Mouse (Mus musculus) kidney, postnatal 14 days (tissue): ENCODE measurements around the gene Nufip1.
"Not testable (repeated sequence)": the region's sequence is repeated elsewhere in the genome, so short reads cannot be mapped to it uniquely, and the experiment has no call there.

Experiments used
- DNase-seq: peaks from one replicate; pipeline ENCODE4 v3.0.0; 2022; ENCODE audit warnings: mixed read lengths

Nufip1 gene

GRCm38 (mm10) chr14:76145868-76146267 lies 35.2 kb downstream of the Nufip1 start:
- DNase-seq, result no peak

- no peak for DNase-seq
Observed at GRCm38 (mm10) chr14:76147061-76147460, 36.4 kb downstream of the Nufip1 start.

GRCm38 (mm10) chr14:76148294-76148693 lies 37.6 kb downstream of the Nufip1 start:
- DNase-seq, result no peak

GRCm38 (mm10) chr14:76149531-76150179 lies 39.0 kb downstream of the Nufip1 start:
- peak; percentile 82 for DNase-seq

GRCm38 (mm10) chr14:76150499-76150898 lies 39.8 kb downstream of the Nufip1 start:
- no peak for DNase-seq

- DNase-seq, result no peak
Observed at GRCm38 (mm10) chr14:76151011-76151410, 40.3 kb downstream of the Nufip1 start.

GRCm38 (mm10) chr14:76151820-76152161 lies 41.1 kb downstream of the Nufip1 start:
- no peak for DNase-seq

- DNase-seq, result peak; percentile 94
Observed at GRCm38 (mm10) chr14:76152162-76153002, 41.7 kb downstream of the Nufip1 start.

- no peak for DNase-seq
Observed at GRCm38 (mm10) chr14:76153003-76153675, 42.4 kb downstream of the Nufip1 start.

GRCm38 (mm10) chr14:76153828-76154227 lies 43.1 kb downstream of the Nufip1 start:
- no peak for DNase-seq

GRCm38 (mm10) chr14:76158192-76158785 lies 47.6 kb downstream of the Nufip1 start:
- DNase-seq, result no peak

GRCm38 (mm10) chr14:76160580-76160979 lies 49.9 kb downstream of the Nufip1 start:
- not testable (repeated sequence) for DNase-seq

GRCm38 (mm10) chr14:76164236-76164635 lies 53.5 kb downstream of the Nufip1 start:
- no peak for DNase-seq

GRCm38 (mm10) chr14:76164904-76165755 lies 54.4 kb downstream of the Nufip1 start:
- no peak for DNase-seq

GRCm38 (mm10) chr14:76169876-76170466 lies 59.3 kb downstream of the Nufip1 start:
- DNase-seq, result peak; percentile 29

GRCm38 (mm10) chr14:76171285-76171684 lies 60.6 kb downstream of the Nufip1 start:
- no peak for DNase-seq

GRCm38 (mm10) chr14:76174328-76174727 lies 63.6 kb downstream of the Nufip1 start:
- no peak for DNase-seq

GRCm38 (mm10) chr14:76175808-76176207 lies 65.1 kb downstream of the Nufip1 start:
- no peak for DNase-seq

- DNase-seq, result no peak
Observed at GRCm38 (mm10) chr14:76177230-76177629, 66.5 kb downstream of the Nufip1 start.

GRCm38 (mm10) chr14:76178447-76178846 lies 67.8 kb downstream of the Nufip1 start:
- DNase-seq, result no peak

GRCm38 (mm10) chr14:76179343-76179742 lies 68.7 kb downstream of the Nufip1 start:
- DNase-seq, result no peak

- DNase-seq, result peak; percentile 14
Observed at GRCm38 (mm10) chr14:76185358-76185757, 74.7 kb downstream of the Nufip1 start.
